Mouse (Mus musculus) ES-Bruce4 (cell line): ENCODE measurements around the gene Thrsp. TPM values are rescaled to one million over a fixed set of nuclear protein-coding genes. Genes with fewer than 3 reads are reported as not detected.
A peak's percentile ranks its signal among the peaks of the same experiment; 100 is the strongest.

Source experiments
- H3K27ac ChIP-seq: 2 replicates; pipeline ENCODE4 v1.5.1; 2012; ENCODE audit warnings: low read length, inconsistent platforms; ENCODE audit not compliant: insufficient read depth
- H3K27me3 ChIP-seq: 2 replicates; pipeline ENCODE4 v1.6.1; 2012; ENCODE audit warnings: mild to moderate bottlenecking, low read length, inconsistent platforms; ENCODE audit not compliant: control insufficient read depth, poor library complexity, insufficient read depth, severe bottlenecking
- H3K36me3 ChIP-seq: 2 replicates; pipeline ENCODE4 v1.6.1; 2012; ENCODE audit warnings: inconsistent platforms, mild to moderate bottlenecking, low read length, moderate library complexity; ENCODE audit not compliant: control insufficient read depth, poor library complexity, insufficient read depth, severe bottlenecking
- H3K4me1 ChIP-seq: one replicate; pipeline ENCODE4 v1.8.1; 2011; ENCODE audit warnings: low read length; ENCODE audit not compliant: control insufficient read depth, insufficient read depth
- H3K4me3 ChIP-seq: 2 replicates; pipeline ENCODE4 v1.5.1; 2011; ENCODE audit warnings: low read depth, mild to moderate bottlenecking, low read length
- H3K9ac ChIP-seq: 2 replicates; pipeline ENCODE4 v1.6.1; 2012; ENCODE audit warnings: low read depth, mild to moderate bottlenecking, inconsistent platforms; ENCODE audit not compliant: poor library complexity, severe bottlenecking
- H3K9me3 ChIP-seq: replicated peaks from 2 replicates; pipeline ENCODE4 v1.6.1; 2012; ENCODE audit warnings: mild to moderate bottlenecking, low read length, inconsistent platforms; ENCODE audit not compliant: control insufficient read depth, poor library complexity, insufficient read depth, severe bottlenecking
- CTCF ChIP-seq: IDR thresholded peaks from one replicate; pipeline ENCODE4 v1.8.1; 2011; ENCODE audit warnings: low read depth, low read length
- EP300 ChIP-seq: IDR thresholded peaks from 2 replicates; pipeline ENCODE4 v1.6.1; 2011; ENCODE audit warnings: low read depth, low read length; ENCODE audit not compliant: insufficient read depth
- POLR2A ChIP-seq: IDR thresholded peaks from one replicate; pipeline ENCODE4 v1.8.1; 2011; ENCODE audit warnings: low read length; ENCODE audit not compliant: insufficient read depth
- polyA plus RNA-seq: library from polyadenylated mRNA; stranded (reverse); fragments of >200 nt; gene quantifications from 2 replicates; pipeline ENCODE4 v1.2.4, GENCODE M21; 2011; ENCODE audit warnings: low read depth; ENCODE audit not compliant: missing spikeins, insufficient read depth, insufficient read length

The Thrsp gene
- polyA plus RNA-seq, 1 experiment: not detected

- TF ChIP-seq EP300 (no peak), CTCF (no peak), POLR2A (no peak)
- no peak overlapping the region for H3K27ac ChIP-seq
- H3K9ac ChIP-seq: no peak overlapping the region
- no peaks in the 10 kb centered on the region for H3K27me3 ChIP-seq
- no peak overlapping the region for H3K4me3 ChIP-seq
- no peaks in the 10 kb centered on the region for H3K36me3 ChIP-seq
- no peaks in the 10 kb centered on the region for H3K9me3 ChIP-seq
- H3K4me1 ChIP-seq: no peaks in the 10 kb centered on the region
These were observed 10.4 kb upstream of the Thrsp start for GRCm38 (mm10) chr7:97427778-97428420.

DNA sequence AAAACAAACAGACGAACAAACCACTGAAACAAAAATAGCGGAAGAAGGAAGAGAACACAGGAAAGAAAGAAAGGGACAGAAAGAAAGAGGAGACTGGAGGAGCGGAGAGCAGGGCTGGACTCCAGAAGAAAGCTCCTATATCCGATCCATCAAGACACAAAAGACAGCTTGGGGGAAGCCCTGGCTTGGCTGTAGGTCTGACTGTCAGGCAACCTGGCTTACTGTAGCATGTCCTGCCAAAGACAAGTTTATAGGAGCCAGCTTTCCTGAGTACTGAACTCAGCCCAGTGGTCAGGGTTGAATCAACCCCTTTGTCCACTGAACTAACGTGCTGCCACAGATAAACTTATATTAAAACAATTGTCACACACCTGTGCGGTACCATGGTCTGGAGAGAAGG lies 9.8 kb upstream of the Thrsp start:
- TF ChIP-seq CTCF: no peak
- TF ChIP-seq POLR2A: no peak
- no peak for TF ChIP-seq EP300

GRCm38 (mm10) chr7:97426566-97426965 lies 9.0 kb upstream of the Thrsp start:
- H3K9ac ChIP-seq: no peak overlapping the region
- H3K27ac ChIP-seq: no peak overlapping the region

More for the DNA sequence above, 9.8 kb upstream of the Thrsp start:
- H3K9ac ChIP-seq: no peak overlapping the region
- no peaks in the 10 kb centered on the region for H3K36me3 ChIP-seq
- no peaks in the 10 kb centered on the region for H3K9me3 ChIP-seq
- H3K4me3 ChIP-seq: no peak overlapping the region
- no peaks in the 10 kb centered on the region for H3K4me1 ChIP-seq
- H3K27ac ChIP-seq: no peak overlapping the region
- H3K27me3 ChIP-seq: no peaks in the 10 kb centered on the region

GRCm38 (mm10) chr7:97424621-97425245 lies 7.2 kb upstream of the Thrsp start:
- Histone ChIP-seq H3K4me3 (no peak overlapping the region), H3K4me1 (no peaks in the 10 kb centered on the region)

More at GRCm38 (mm10) chr7:97426566-97426965, 9.0 kb upstream of the Thrsp start:
- no peak overlapping the region for H3K4me3 ChIP-seq
- no peak for TF ChIP-seq POLR2A
- TF ChIP-seq EP300: no peak
- no peaks in the 10 kb centered on the region for H3K4me1 ChIP-seq
- H3K9me3 ChIP-seq: no peaks in the 10 kb centered on the region
- no peaks in the 10 kb centered on the region for H3K27me3 ChIP-seq
- no peaks in the 10 kb centered on the region for H3K36me3 ChIP-seq

GRCm38 (mm10) chr7:97423754-97424153 lies 6.2 kb upstream of the Thrsp start:
- H3K27ac ChIP-seq: no peak overlapping the region
- H3K9me3 ChIP-seq: no peaks in the 10 kb centered on the region
- no peak for TF ChIP-seq POLR2A
- no peak for TF ChIP-seq CTCF
- no peak for TF ChIP-seq EP300
- H3K4me1 ChIP-seq: no peaks in the 10 kb centered on the region
- H3K4me3 ChIP-seq: no peak overlapping the region
- no peak overlapping the region for H3K9ac ChIP-seq
- no peaks in the 10 kb centered on the region for H3K27me3 ChIP-seq
- no peaks in the 10 kb centered on the region for H3K36me3 ChIP-seq

More at GRCm38 (mm10) chr7:97424621-97425245, 7.2 kb upstream of the Thrsp start:
- TF ChIP-seq EP300: no peak
- TF ChIP-seq CTCF: peak; percentile 90
- Histone ChIP-seq H3K36me3 (no peaks in the 10 kb centered on the region), H3K27ac (no peak overlapping the region), H3K27me3 (no peaks in the 10 kb centered on the region), H3K9me3 (no peaks in the 10 kb centered on the region), H3K9ac (no peak overlapping the region)

DNA sequence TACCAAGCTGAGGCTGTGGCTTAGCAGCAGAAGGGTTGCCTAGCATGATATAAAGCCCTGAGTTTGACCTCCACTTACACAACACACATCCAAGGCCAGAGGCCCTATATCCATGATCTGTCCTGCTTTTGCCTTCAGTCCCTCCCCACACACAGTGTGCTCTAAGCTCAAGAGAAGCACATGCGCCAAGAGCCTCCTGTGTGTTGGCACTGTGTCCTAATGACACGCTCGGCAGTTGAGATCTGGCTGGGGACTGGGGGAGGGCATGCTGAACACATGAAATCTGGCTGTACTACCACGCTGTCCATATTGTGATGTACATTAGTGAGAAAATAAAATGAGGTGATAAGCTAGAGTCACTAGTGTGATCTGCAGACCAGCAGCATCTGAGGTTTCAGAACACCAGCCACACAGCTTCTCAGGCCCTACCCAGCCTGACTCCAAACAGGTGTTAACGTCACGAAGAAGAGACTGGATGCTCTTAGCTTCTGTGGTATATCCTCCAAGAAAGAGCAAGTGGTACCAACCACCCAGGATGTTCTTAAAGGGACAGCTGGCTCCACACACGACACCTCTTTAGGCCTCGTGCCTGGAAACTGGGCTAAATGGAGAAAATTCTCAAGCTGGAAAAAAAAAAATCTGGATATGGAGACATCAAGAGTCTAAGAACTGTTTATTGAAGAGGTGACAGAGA lies 3.6 kb upstream of the Thrsp start:
- no peaks in the 10 kb centered on the region for H3K27me3 ChIP-seq
- H3K27ac ChIP-seq: no peak overlapping the region
- no peaks in the 10 kb centered on the region for H3K4me1 ChIP-seq
- H3K9me3 ChIP-seq: no peaks in the 10 kb centered on the region
- no peak for TF ChIP-seq CTCF
- TF ChIP-seq EP300: no peak
- no peak for TF ChIP-seq POLR2A
- H3K36me3 ChIP-seq: no peaks in the 10 kb centered on the region
- H3K9ac ChIP-seq: no peak overlapping the region
- H3K4me3 ChIP-seq: no peak overlapping the region
